Mouse (Mus musculus): ENCODE measurements around the gene Ap5z1. TPM values are rescaled to one million over a fixed set of nuclear protein-coding genes. Genes with fewer than 3 reads are reported as not detected.

Gene Ap5z1
- polyA plus RNA-seq, 1 experiment from 2014 or later: 16.9 TPM

DNA sequence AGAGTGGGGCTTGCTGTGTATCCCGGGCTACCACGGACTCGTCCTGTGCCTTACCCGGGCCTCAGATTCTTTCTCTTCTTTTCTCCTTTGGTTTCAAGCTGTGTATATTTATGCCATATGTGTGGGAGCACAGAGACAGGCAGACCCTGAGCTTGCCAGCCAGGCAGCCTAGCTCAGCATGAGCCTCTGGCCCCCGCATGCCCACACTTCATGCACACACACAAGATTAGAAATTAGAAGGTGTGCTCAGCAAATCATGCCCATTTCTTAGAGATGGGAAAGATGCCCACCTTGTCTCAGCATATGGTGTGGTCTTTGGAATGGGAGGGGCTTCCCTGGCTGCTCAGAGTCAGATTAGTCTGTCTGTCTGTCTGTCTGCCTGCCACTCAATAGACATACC is 29.7 kb upstream of the Ap5z1 start:
- peaks cover 11% of the 10 kb centered on the region for H3K36me3 ChIP-seq (ENCODE audit: control insufficient read depth, insufficient read depth)
- no peak overlapping the region for H3K4me2 ChIP-seq (ENCODE audit: low read length)
- no peak overlapping the region for H3K4me3 ChIP-seq (replicated peaks; ENCODE audit: low read length)
- WGBS: 61% methylated on average over 5 of the region's 5 CpGs
- no peak overlapping the region for H3K9ac ChIP-seq (replicated peaks; ENCODE audit: low read depth, low read length)
- no peaks in the 10 kb centered on the region for H3K27me3 ChIP-seq (replicated peaks; ENCODE audit: control insufficient read depth, insufficient read depth, low read length)
- peak overlapping the region; percentile 69 for H3K27ac ChIP-seq (ENCODE audit: low read length)
- peaks cover 13% of the 10 kb centered on the region for H3K4me1 ChIP-seq (replicated peaks; ENCODE audit: control insufficient read depth, insufficient read depth, low read length)
- no peaks in the 10 kb centered on the region for H3K9me3 ChIP-seq (ENCODE audit: control insufficient read depth, low read length)
- peak; percentile 55; the same call in 1 of the 2 replicates for ATAC-seq

DNA sequence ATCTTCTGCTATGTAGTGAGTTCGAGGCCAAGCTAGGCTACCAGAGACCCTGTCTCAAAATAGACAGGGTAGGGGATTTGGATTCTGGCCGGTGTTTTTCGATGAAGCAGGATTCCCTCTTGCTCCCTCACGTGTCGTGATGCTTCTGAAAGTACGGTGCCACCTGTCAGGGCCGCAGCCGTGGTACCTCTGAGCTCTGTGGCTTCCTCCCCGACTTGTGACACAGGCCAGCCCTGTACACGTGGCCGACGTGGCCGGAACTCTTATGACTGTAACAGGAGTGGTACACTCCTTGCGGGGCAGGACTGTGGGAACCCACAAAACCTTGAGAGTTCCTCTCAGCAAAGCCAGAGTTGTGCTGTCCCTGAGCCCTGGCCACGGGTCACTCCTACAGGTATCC is 28.0 kb upstream of the Ap5z1 start:
- Histone ChIP-seq H3K4me1 (replicated peaks; ENCODE audit: control insufficient read depth, insufficient read depth, low read length) (peaks cover 27% of the 10 kb centered on the region), H3K36me3 (ENCODE audit: control insufficient read depth, insufficient read depth) (peaks cover 11% of the 10 kb centered on the region), H3K27ac (ENCODE audit: low read length) (no peak overlapping the region), H3K4me2 (ENCODE audit: low read length) (no peak overlapping the region), H3K9ac (replicated peaks; ENCODE audit: low read depth, low read length) (no peak overlapping the region), H3K9me3 (ENCODE audit: control insufficient read depth, low read length) (no peaks in the 10 kb centered on the region), H3K27me3 (replicated peaks; ENCODE audit: control insufficient read depth, insufficient read depth, low read length) (no peaks in the 10 kb centered on the region), H3K4me3 (replicated peaks; ENCODE audit: low read length) (no peak overlapping the region)
- WGBS: 96% methylated on average over 15 of the region's 15 CpGs
- ATAC-seq: no peak

DNA sequence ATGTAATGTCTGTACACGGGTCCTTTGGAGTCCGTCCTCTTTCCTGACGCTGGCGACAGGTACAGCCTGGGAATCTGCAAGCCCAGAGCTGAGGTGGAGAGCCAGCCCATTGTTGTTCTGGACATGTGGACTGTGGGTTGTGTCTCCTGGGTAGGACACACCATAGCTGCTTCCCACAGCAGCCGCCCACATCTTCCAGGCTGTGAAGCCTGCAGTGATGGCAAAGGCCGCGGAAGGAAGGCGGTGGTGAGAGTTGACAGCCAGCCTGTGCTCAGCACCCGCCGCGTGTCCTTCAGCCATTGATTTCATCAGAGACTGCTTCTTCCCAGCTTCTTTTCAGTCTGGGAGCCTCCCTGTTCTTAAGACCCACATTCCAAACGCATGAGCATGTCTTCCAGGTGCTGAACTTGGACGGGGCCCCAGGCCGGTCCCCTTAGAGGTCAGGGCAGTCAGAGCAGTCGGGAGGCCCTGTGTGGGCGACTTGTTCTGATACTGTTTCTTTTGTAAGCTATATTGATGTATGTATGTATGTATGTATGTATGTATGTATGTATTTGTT is 25.3 kb upstream of the Ap5z1 start:
- peaks cover 11% of the 10 kb centered on the region for H3K36me3 ChIP-seq (ENCODE audit: control insufficient read depth, insufficient read depth)
- H3K4me2 ChIP-seq (ENCODE audit: low read length): no peak overlapping the region
- ATAC-seq: no peak
- no peaks in the 10 kb centered on the region for H3K9me3 ChIP-seq (ENCODE audit: control insufficient read depth, low read length)
- H3K9ac ChIP-seq (replicated peaks; ENCODE audit: low read depth, low read length): no peak overlapping the region
- no peak overlapping the region for H3K27ac ChIP-seq (ENCODE audit: low read length)
- H3K4me3 ChIP-seq (replicated peaks; ENCODE audit: low read length): no peak overlapping the region
- H3K4me1 ChIP-seq (replicated peaks; ENCODE audit: control insufficient read depth, insufficient read depth, low read length): peaks cover 29% of the 10 kb centered on the region
- WGBS: 86% methylated on average over 16 of the region's 16 CpGs
- no peaks in the 10 kb centered on the region for H3K27me3 ChIP-seq (replicated peaks; ENCODE audit: control insufficient read depth, insufficient read depth, low read length)

DNA sequence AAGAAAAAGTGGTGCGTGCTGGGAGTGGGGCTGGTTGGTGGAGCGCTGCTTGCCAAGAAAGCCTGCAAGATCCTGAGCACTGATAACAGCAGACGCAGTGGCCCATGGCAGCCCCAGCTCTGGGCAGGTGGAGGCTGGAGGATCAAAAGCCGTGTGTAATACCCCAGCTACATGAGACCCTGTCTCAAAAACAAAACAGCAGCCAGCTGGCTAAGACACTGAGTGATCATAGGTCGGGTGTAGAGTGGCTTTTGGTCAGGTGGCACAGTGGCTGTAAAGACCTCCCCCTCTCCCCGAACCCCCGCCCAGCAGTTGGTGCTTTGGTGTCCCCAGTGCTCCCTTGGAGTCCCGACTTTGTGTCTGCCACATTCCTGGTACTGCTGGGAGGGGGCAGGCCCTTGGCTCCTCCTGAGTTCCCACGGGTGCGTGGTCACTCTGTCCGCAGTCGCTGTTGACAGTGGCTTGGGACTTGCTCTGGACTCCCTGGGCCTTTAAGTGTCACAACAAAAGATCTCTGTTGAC is 23.8 kb upstream of the Ap5z1 start:
- ATAC-seq: peak; percentile 36
- H3K27me3 ChIP-seq (replicated peaks; ENCODE audit: control insufficient read depth, insufficient read depth, low read length): no peaks in the 10 kb centered on the region
- H3K4me3 ChIP-seq (replicated peaks; ENCODE audit: low read length): peak overlapping the region; percentile 37
- H3K4me1 ChIP-seq (replicated peaks; ENCODE audit: control insufficient read depth, insufficient read depth, low read length): peaks cover 21% of the 10 kb centered on the region
- peak overlapping the region; percentile 56 for H3K4me2 ChIP-seq (ENCODE audit: low read length)
- H3K9ac ChIP-seq (replicated peaks; ENCODE audit: low read depth, low read length): peak overlapping the region; percentile 30; the same call in 1 of the 2 replicates
- no peak overlapping the region for H3K27ac ChIP-seq (ENCODE audit: low read length)
- 3% methylated on average over 12 of the region's 12 CpGs for WGBS
- H3K9me3 ChIP-seq (ENCODE audit: control insufficient read depth, low read length): no peaks in the 10 kb centered on the region
- peaks cover 11% of the 10 kb centered on the region for H3K36me3 ChIP-seq (ENCODE audit: control insufficient read depth, insufficient read depth)

DNA sequence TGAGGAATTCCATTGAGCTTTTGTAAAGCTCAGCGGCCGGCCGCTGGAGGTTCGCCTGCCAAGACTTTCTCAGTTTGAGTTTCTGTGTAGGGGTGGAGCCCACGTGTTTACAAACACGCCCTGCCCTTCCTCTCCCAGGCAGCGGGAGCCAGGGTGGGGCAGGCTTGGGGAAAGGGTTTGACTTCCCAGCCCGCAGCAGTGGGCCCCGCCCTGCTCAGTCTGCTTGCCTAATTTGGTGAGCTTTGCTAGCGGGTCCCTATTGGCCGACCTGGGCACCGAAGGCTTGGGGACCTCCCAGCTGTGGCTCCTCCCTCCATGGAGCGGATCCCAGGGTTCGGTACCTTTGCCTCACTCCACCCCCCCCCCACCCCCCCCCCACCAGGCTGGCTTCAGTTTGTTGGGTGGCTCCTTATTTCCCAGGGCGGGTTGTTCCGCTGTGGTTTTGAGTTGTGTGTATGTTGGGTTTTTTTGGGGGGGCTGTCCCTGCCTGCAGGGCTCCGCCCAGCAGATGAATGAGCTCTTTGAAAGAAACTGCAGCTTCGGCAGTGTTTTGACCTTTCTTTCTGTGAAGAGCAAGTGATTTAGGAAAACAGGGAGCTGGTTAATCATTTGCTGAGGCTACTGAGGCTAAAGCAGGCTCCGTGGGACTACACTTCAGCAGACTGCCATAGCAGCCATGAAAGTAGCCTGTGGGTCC is 23.1 kb upstream of the Ap5z1 start:
- Histone ChIP-seq H3K4me3 (replicated peaks; ENCODE audit: low read length) (peak overlapping the region; percentile 37), H3K36me3 (ENCODE audit: control insufficient read depth, insufficient read depth) (peaks cover 6% of the 10 kb centered on the region), H3K4me1 (replicated peaks; ENCODE audit: control insufficient read depth, insufficient read depth, low read length) (peaks cover 25% of the 10 kb centered on the region), H3K4me2 (ENCODE audit: low read length) (peak overlapping the region; percentile 56), H3K9ac (replicated peaks; ENCODE audit: low read depth, low read length) (peak overlapping the region; percentile 43; the same call in 1 of the 2 replicates), H3K27ac (ENCODE audit: low read length) (peak overlapping the region; percentile 35; the same call in 1 of the 2 replicates), H3K9me3 (ENCODE audit: control insufficient read depth, low read length) (no peaks in the 10 kb centered on the region), H3K27me3 (replicated peaks; ENCODE audit: control insufficient read depth, insufficient read depth, low read length) (no peaks in the 10 kb centered on the region)
- ATAC-seq: peak; percentile 86
- under 1% methylated on average over 19 of the region's 19 CpGs for WGBS

DNA sequence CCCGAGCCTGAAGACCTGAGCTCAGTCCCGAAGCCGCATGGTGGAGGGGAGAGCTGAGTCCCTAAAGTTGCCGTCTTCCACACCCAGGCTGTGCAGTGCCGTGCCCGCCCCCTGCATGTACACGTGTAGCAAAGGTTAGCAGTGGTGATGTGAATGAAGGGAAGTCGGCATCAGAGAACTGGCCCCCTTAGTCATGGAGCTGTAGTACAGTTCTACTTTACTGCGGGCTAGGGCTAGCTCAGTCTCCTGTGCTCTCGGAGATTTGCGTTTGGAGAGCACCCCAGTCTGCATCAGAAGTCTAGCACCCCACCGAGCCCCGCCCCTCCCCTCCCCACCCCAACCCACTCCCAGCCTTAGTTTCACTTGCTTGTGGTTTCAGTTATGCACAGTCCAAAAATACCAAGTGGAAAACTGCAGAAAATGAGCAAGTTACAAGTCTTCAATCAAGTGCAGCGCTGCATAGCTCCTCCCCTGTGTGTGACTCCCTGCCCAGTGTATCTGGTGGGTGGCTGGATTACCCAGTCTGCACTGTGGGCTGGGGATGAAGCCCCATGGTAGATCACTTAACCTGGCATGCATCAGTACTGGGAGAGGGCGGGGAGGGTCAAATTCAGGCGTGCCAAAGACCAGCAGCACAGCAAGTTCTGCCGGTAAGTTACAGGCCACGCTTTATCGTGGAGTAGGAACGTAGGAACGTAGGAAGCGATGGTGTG is 22.3 kb upstream of the Ap5z1 start:
- H3K4me1 ChIP-seq (replicated peaks; ENCODE audit: control insufficient read depth, insufficient read depth, low read length): peaks cover 25% of the 10 kb centered on the region
- H3K27me3 ChIP-seq (replicated peaks; ENCODE audit: control insufficient read depth, insufficient read depth, low read length): no peaks in the 10 kb centered on the region
- no peak overlapping the region for H3K9ac ChIP-seq (replicated peaks; ENCODE audit: low read depth, low read length)
- no peak overlapping the region; the same call in 1 of the 2 replicates for H3K27ac ChIP-seq (ENCODE audit: low read length)
- H3K4me2 ChIP-seq (ENCODE audit: low read length): no peak overlapping the region
- H3K36me3 ChIP-seq (ENCODE audit: control insufficient read depth, insufficient read depth): no peaks in the 10 kb centered on the region
- H3K9me3 ChIP-seq (ENCODE audit: control insufficient read depth, low read length): no peaks in the 10 kb centered on the region
- ATAC-seq: no peak
- H3K4me3 ChIP-seq (replicated peaks; ENCODE audit: low read length): no peak overlapping the region
- 64% methylated on average over 22 of the region's 22 CpGs for WGBS

DNA sequence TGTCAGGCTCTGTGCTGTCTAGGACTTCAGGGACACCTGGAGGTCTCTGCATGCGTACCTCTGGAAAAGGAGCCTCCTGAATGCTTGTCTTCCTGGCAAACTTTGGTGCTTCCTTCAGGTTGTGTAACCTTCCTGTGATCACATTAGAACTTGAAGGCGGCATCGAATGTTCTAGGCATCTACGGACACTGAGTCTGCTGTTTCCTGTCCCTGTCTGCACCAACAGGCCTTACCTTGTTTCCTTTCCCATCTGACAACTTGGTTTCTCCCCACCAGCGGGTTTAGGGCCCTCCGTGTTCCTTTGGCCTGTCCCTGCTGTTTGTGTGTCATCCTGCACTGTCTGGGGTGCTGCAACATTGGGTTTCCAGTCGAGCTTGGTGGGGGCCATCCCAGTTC is 21.7 kb upstream of the Ap5z1 start:
- Histone ChIP-seq H3K4me3 (replicated peaks; ENCODE audit: low read length) (no peak overlapping the region), H3K4me1 (replicated peaks; ENCODE audit: control insufficient read depth, insufficient read depth, low read length) (peaks cover 25% of the 10 kb centered on the region), H3K36me3 (ENCODE audit: control insufficient read depth, insufficient read depth) (no peaks in the 10 kb centered on the region), H3K9ac (replicated peaks; ENCODE audit: low read depth, low read length) (no peak overlapping the region), H3K27me3 (replicated peaks; ENCODE audit: control insufficient read depth, insufficient read depth, low read length) (no peaks in the 10 kb centered on the region), H3K4me2 (ENCODE audit: low read length) (no peak overlapping the region), H3K27ac (ENCODE audit: low read length) (no peak overlapping the region), H3K9me3 (ENCODE audit: control insufficient read depth, low read length) (no peaks in the 10 kb centered on the region)
- no peak for ATAC-seq
- 87% methylated on average over 7 of the region's 7 CpGs for whole genome bisulfite sequencing

DNA sequence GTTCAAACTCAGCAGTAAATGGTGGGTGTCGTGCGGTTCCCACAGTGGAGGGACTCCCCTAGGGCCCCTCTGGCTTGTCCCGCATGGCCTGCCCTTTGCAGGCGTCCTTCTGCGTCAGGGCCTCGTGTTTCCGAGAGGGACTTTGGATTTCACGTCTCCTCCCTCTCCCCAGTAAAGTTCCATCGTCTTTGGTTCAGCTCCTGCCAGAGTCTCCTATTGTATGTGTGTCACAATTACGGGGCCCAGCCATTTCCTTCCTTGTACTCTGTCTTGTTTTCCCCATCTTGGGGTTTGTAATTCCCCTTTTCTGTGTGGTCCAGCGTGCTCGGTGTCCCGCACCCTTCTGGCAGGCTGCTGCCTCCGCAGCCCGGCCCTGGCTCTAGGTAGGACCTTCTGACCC is 20.2 kb upstream of the Ap5z1 start:
- peaks cover 31% of the 10 kb centered on the region for H3K4me1 ChIP-seq (replicated peaks; ENCODE audit: control insufficient read depth, insufficient read depth, low read length)
- no peak overlapping the region for H3K9ac ChIP-seq (replicated peaks; ENCODE audit: low read depth, low read length)
- no peak overlapping the region for H3K27ac ChIP-seq (ENCODE audit: low read length)
- WGBS: 60% methylated on average over 15 of the region's 15 CpGs
- no peaks in the 10 kb centered on the region for H3K36me3 ChIP-seq (ENCODE audit: control insufficient read depth, insufficient read depth)
- ATAC-seq: no peak
- no peaks in the 10 kb centered on the region for H3K9me3 ChIP-seq (ENCODE audit: control insufficient read depth, low read length)
- no peak overlapping the region for H3K4me2 ChIP-seq (ENCODE audit: low read length)
- H3K27me3 ChIP-seq (replicated peaks; ENCODE audit: control insufficient read depth, insufficient read depth, low read length): no peaks in the 10 kb centered on the region
- no peak overlapping the region for H3K4me3 ChIP-seq (replicated peaks; ENCODE audit: low read length)

DNA sequence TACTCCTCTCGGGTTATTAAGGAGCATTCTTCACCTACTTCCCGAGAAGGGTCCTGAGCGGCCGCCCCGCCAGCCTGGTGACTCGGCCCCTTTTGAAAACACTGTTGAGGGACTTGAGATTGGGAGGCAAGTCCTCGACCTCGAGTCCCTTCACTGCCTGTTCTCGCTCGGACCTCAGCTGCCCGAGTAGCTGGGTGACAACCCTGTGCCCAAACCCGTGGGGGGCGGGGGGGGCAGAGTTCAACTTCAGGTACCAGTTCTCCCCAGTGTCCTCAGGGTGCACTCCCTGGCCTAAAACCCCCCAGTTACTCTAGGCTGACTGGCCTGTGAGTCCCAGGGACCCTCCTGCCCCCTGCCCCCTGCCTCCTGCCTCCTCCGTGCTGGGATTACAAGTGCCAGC is 19.8 kb upstream of the Ap5z1 start:
- Histone ChIP-seq H3K27ac (ENCODE audit: low read length) (no peak overlapping the region), H3K9ac (replicated peaks; ENCODE audit: low read depth, low read length) (no peak overlapping the region), H3K4me1 (replicated peaks; ENCODE audit: control insufficient read depth, insufficient read depth, low read length) (peaks cover 31% of the 10 kb centered on the region), H3K4me2 (ENCODE audit: low read length) (no peak overlapping the region), H3K4me3 (replicated peaks; ENCODE audit: low read length) (no peak overlapping the region), H3K9me3 (ENCODE audit: control insufficient read depth, low read length) (no peaks in the 10 kb centered on the region), H3K27me3 (replicated peaks; ENCODE audit: control insufficient read depth, insufficient read depth, low read length) (no peaks in the 10 kb centered on the region), H3K36me3 (ENCODE audit: control insufficient read depth, insufficient read depth) (no peaks in the 10 kb centered on the region)
- WGBS: 74% methylated on average over 14 of the region's 14 CpGs
- ATAC-seq: no peak
